Mouse (Mus musculus): ENCODE measurements around the gene Cryba4. TPM values are rescaled to one million over a fixed set of nuclear protein-coding genes. Genes with fewer than 3 reads are reported as not detected.

Gene Cryba4
- total and polyA plus RNA-seq, 2 experiments from 2014 or later = 1.6 to 3.7 TPM

DNA sequence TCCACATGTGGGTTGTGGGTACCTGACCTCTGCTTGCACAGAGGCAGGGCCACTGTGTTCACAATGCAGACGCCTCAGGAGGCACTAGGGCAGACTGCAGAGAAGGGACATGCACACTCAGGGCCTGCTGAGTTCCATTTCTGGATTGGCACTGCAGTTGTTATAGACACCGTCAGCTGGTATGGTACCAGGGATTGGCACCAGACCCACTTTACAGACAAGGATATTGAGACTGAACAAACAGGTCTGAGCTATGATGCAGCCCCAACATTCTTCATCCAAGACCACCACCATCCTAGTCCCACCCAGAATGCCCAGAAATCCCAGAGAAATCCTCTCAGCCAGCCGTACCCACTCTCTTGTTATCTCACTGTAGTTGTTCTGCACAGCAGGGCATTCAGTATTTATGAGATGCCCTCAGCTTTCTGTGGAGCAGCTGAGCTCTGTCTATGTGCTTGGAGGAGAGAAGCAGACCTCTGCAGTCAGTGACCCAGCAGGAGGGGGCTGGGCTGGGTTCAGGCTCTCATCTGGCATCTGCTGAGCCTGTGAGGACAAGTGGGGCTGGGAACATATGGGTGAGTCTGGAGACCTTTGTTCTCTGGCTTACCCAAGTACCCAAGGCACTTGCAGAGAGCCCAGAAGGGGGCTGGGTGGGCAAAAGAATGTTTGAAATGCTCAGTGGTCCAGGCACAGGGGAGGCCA, 13.4 kb downstream of the Cryba4 start:
- Histone ChIP-seq H3K4me3 (ENCODE audit: low read depth, low read length) (no peak overlapping the region), H3K9ac (replicated peaks; ENCODE audit: low read depth, low read length) (no peak overlapping the region), H3K36me3 (replicated peaks; ENCODE audit: control insufficient read depth, insufficient read depth, low read length) (no peaks in the 10 kb centered on the region), H3K4me2 (ENCODE audit: low read depth, low read length) (no peak overlapping the region), H3K4me1 (ENCODE audit: control insufficient read depth, insufficient read depth) (peaks cover 4% of the 10 kb centered on the region; the same call in 1 of the 2 replicates), H3K27me3 (ENCODE audit: control insufficient read depth, insufficient read depth, low read length) (peaks cover 24% of the 10 kb centered on the region), H3K27ac (ENCODE audit: low read depth) (no peak overlapping the region), H3K9me3 (replicated peaks; ENCODE audit: control insufficient read depth, low read length) (no peaks in the 10 kb centered on the region)
- no peak for ATAC-seq (ENCODE audit: insufficient read depth, low read depth)
- WGBS = 60% methylated on average over 3 of the region's 3 CpGs
- TF ChIP-seq CTCF (IDR thresholded peaks at IDR 0.05; ENCODE audit: low read depth) = no peak
- TF ChIP-seq EP300 (IDR thresholded peaks at IDR 0.05; ENCODE audit: low read depth) = no peak
- DNase-seq (ENCODE audit: low spot score) = no peak

DNA sequence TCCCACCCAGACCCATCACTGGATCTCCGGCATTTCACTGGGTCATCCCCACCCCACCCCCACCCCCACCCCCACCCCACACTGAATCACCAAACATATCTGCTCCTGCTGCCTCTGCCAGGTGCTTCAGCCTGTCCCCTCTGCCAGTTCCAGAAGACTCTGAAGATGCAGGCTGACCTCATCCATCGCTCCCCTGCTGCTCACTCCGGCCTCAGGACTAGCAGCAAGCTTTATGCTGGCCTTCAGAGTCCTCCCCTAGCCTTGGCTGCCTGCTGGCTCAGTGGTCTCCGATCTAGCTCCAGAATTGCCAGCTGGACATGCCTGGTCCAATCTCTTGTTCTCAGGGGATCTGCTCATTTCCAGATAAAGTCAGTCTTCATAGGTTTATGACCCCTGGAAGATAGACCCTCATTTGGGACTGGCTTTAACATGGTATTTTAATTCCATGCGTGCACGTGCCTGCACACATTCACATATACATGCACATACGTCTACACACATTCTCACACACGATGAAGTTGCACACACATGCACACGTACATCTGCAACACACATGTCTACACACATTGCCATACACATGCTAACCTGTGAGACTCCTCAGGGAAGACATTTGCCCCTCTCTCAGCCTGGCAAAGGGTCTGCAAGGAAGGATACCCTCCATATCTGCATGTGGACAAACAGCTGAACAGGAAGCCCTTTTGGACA, 14.3 kb downstream of the Cryba4 start:
- Histone ChIP-seq H3K4me1 (ENCODE audit: control insufficient read depth, insufficient read depth) (no peaks in the 10 kb centered on the region), H3K9me3 (replicated peaks; ENCODE audit: control insufficient read depth, low read length) (no peaks in the 10 kb centered on the region), H3K4me3 (ENCODE audit: low read depth, low read length) (no peak overlapping the region), H3K9ac (replicated peaks; ENCODE audit: low read depth, low read length) (no peak overlapping the region), H3K27ac (ENCODE audit: low read depth) (no peak overlapping the region), H3K4me2 (ENCODE audit: low read depth, low read length) (no peak overlapping the region), H3K36me3 (replicated peaks; ENCODE audit: control insufficient read depth, insufficient read depth, low read length) (no peaks in the 10 kb centered on the region), H3K27me3 (ENCODE audit: control insufficient read depth, insufficient read depth, low read length) (peaks cover 24% of the 10 kb centered on the region)
- 50% methylated on average over 9 of the region's 9 CpGs for WGBS
- no peak for DNase-seq (ENCODE audit: low spot score)
- TF ChIP-seq CTCF (IDR thresholded peaks at IDR 0.05; ENCODE audit: low read depth) = no peak
- TF ChIP-seq EP300 (IDR thresholded peaks at IDR 0.05; ENCODE audit: low read depth) = no peak
- no peak for ATAC-seq (ENCODE audit: insufficient read depth, low read depth)

DNA sequence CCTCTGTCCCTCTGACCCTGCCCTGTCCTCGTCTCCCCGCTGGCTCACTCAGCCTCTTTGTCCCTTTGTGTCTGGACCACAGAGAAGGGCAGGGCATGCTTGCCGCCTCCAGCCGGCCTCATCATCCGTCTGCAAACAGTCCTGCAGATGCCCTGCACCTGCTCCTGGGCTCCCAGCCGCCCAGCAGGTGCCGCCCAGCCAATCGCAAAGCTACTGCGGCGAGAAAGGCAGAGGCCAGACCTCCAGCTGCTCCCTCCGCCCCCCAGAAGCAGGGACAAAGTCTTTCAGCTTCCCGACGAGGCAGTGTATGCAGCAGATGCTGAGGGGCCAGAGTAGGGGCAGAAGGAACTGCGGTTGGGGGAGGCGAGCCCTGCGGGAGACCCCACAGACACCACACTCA, 14.9 kb downstream of the Cryba4 start:
- DNase-seq (ENCODE audit: low spot score) (no peak), ATAC-seq (ENCODE audit: insufficient read depth, low read depth) (no peak)
- H3K27me3 ChIP-seq (ENCODE audit: control insufficient read depth, insufficient read depth, low read length) = peaks cover 24% of the 10 kb centered on the region
- H3K4me1 ChIP-seq (ENCODE audit: control insufficient read depth, insufficient read depth) = no peaks in the 10 kb centered on the region
- H3K9me3 ChIP-seq (replicated peaks; ENCODE audit: control insufficient read depth, low read length) = no peaks in the 10 kb centered on the region
- H3K36me3 ChIP-seq (replicated peaks; ENCODE audit: control insufficient read depth, insufficient read depth, low read length) = no peaks in the 10 kb centered on the region
- no peak overlapping the region for H3K27ac ChIP-seq (ENCODE audit: low read depth)
- 8% methylated on average over 16 of the region's 16 CpGs for WGBS
- TF ChIP-seq EP300 (IDR thresholded peaks at IDR 0.05; ENCODE audit: low read depth) (no peak), CTCF (IDR thresholded peaks at IDR 0.05; ENCODE audit: low read depth) (no peak)
- no peak overlapping the region; the same call in 1 of the 2 replicates for H3K4me2 ChIP-seq (ENCODE audit: low read depth, low read length)
- no peak overlapping the region for H3K9ac ChIP-seq (replicated peaks; ENCODE audit: low read depth, low read length)
- no peak overlapping the region for H3K4me3 ChIP-seq (ENCODE audit: low read depth, low read length)

- DNase-seq (ENCODE audit: low spot score) (no peak), ATAC-seq (ENCODE audit: insufficient read depth, low read depth) (no peak)
- TF ChIP-seq EP300 (IDR thresholded peaks at IDR 0.05; ENCODE audit: low read depth) = no peak
- TF ChIP-seq CTCF (IDR thresholded peaks at IDR 0.05; ENCODE audit: low read depth) = no peak
- Histone ChIP-seq H3K4me1 (ENCODE audit: control insufficient read depth, insufficient read depth) (no peaks in the 10 kb centered on the region), H3K4me3 (ENCODE audit: low read depth, low read length) (no peak overlapping the region), H3K9me3 (replicated peaks; ENCODE audit: control insufficient read depth, low read length) (no peaks in the 10 kb centered on the region), H3K27me3 (ENCODE audit: control insufficient read depth, insufficient read depth, low read length) (peaks cover 24% of the 10 kb centered on the region), H3K4me2 (ENCODE audit: low read depth, low read length) (no peak overlapping the region), H3K9ac (replicated peaks; ENCODE audit: low read depth, low read length) (no peak overlapping the region), H3K27ac (ENCODE audit: low read depth) (no peak overlapping the region), H3K36me3 (replicated peaks; ENCODE audit: control insufficient read depth, insufficient read depth, low read length) (no peaks in the 10 kb centered on the region)
- 65% methylated on average over 2 of the region's 2 CpGs for WGBS
Observed at GRCm38 (mm10) chr5:112236631-112237030, 15.7 kb downstream of the Cryba4 start.

DNA sequence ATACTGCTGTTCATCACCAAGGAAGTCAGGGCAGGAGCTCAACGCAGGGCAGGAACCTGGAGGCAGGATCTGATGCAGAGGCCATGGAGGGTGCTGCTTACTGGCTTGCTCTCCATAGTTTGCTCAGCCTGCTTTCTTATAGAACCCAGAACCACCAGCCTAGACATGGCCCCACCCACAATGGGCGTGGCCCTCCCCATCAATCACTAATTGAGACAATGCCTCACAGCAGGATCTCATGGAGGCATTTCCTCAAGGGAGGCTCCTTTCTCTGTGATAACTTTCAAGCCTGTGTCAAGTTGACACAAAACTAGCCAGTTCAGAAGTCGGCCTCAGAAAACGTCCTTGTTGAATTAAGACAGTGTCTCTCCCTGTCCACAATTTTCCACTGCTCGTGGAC, 16.5 kb downstream of the Cryba4 start:
- DNase-seq (ENCODE audit: low spot score) (no peak), ATAC-seq (ENCODE audit: insufficient read depth, low read depth) (no peak)
- H3K9me3 ChIP-seq (replicated peaks; ENCODE audit: control insufficient read depth, low read length) = no peaks in the 10 kb centered on the region
- WGBS = 60% methylated on average over 5 of the region's 5 CpGs
- H3K4me3 ChIP-seq (ENCODE audit: low read depth, low read length) = no peak overlapping the region
- H3K27ac ChIP-seq (ENCODE audit: low read depth) = no peak overlapping the region
- H3K36me3 ChIP-seq (replicated peaks; ENCODE audit: control insufficient read depth, insufficient read depth, low read length) = no peaks in the 10 kb centered on the region
- H3K9ac ChIP-seq (replicated peaks; ENCODE audit: low read depth, low read length) = no peak overlapping the region
- no peaks in the 10 kb centered on the region for H3K4me1 ChIP-seq (ENCODE audit: control insufficient read depth, insufficient read depth)
- H3K4me2 ChIP-seq (ENCODE audit: low read depth, low read length) = no peak overlapping the region
- peaks cover 24% of the 10 kb centered on the region for H3K27me3 ChIP-seq (ENCODE audit: control insufficient read depth, insufficient read depth, low read length)
- TF ChIP-seq EP300 (IDR thresholded peaks at IDR 0.05; ENCODE audit: low read depth) = no peak
- TF ChIP-seq CTCF (IDR thresholded peaks at IDR 0.05; ENCODE audit: low read depth) = no peak

All from heart, postnatal 0 days (tissue).